Mouse (Mus musculus): Measurements from ENCODE around the gene Bcl2l14. TPM values are rescaled to one million over a fixed set of nuclear protein-coding genes. Genes with fewer than 3 reads are reported as not detected.

The Bcl2l14 gene
- polyA plus RNA-seq, 1 experiment from 2014 or later = 8.9 TPM

- Histone ChIP-seq H3K9ac (replicated peaks; ENCODE audit: low read length) (no peak overlapping the region), H3K27me3 (ENCODE audit: insufficient read depth, low read length) (no peaks in the 10 kb centered on the region), H3K9me3 (ENCODE audit: low read length) (no peaks in the 10 kb centered on the region), H3K4me2 (replicated peaks; ENCODE audit: low read depth, low read length) (no peak overlapping the region), H3K27ac (ENCODE audit: low read length) (no peak overlapping the region), H3K36me3 (ENCODE audit: insufficient read depth, low read length) (no peaks in the 10 kb centered on the region), H3K4me3 (ENCODE audit: low read length) (no peak overlapping the region), H3K4me1 (ENCODE audit: insufficient read depth, low read length) (0 out of 2 replicates have a peak, but pooled peaks cover 1% of the 10 kb centered on the region)
- no peak for ATAC-seq (ENCODE audit: low FRiP score, low TSS enrichment)
- 45% methylated on average over 8 of the region's 8 CpGs for WGBS
These were observed 24.3 kb downstream of the Bcl2l14 start for GRCm38 (mm10) chr6:134420375-134420774.

- no peaks in the 10 kb centered on the region for H3K27me3 ChIP-seq (ENCODE audit: insufficient read depth, low read length)
- H3K27ac ChIP-seq (ENCODE audit: low read length) = no peak overlapping the region
- H3K4me1 ChIP-seq (ENCODE audit: insufficient read depth, low read length) = 0 out of 2 replicates have a peak, but pooled peaks cover 3% of the 10 kb centered on the region
- H3K36me3 ChIP-seq (ENCODE audit: insufficient read depth, low read length) = no peaks in the 10 kb centered on the region
- no peak overlapping the region for H3K4me3 ChIP-seq (ENCODE audit: low read length)
- 93% methylated on average over 6 of the region's 6 CpGs for WGBS
- no peak overlapping the region for H3K4me2 ChIP-seq (replicated peaks; ENCODE audit: low read depth, low read length)
- no peak overlapping the region for H3K9ac ChIP-seq (replicated peaks; ENCODE audit: low read length)
- no peak for ATAC-seq (ENCODE audit: low FRiP score, low TSS enrichment)
- no peaks in the 10 kb centered on the region for H3K9me3 ChIP-seq (ENCODE audit: low read length)
These were observed 25.8 kb downstream of the Bcl2l14 start for GRCm38 (mm10) chr6:134421921-134422320.

DNA sequence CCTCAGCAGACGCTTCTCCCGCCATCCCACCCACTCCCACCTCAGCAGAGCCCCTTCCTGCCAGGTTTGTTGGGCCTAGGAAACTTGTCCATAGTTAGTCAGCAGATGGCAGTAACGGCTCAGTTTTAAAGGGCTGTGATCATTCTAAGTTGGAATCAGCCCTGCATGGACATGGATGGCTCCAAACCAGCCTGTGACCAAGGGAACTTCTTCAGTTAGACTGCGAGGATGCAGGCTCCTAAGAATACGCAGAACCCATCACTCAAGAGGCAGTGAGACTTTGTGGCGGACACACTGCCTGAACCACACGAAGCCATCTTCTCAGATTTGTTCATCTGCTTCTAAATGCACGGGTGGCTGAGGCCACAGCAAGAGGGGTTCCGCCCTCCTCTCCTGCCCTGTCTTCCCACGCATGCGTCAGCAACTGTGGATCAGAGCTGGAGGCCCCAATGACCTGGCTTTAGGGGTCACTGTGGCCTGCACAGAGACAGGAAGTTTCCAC is 29.1 kb downstream of the Bcl2l14 start:
- Histone ChIP-seq H3K4me2 (replicated peaks; ENCODE audit: low read depth, low read length) (peak overlapping the region; percentile 34), H3K9me3 (ENCODE audit: low read length) (no peaks in the 10 kb centered on the region), H3K27me3 (ENCODE audit: insufficient read depth, low read length) (no peaks in the 10 kb centered on the region), H3K4me1 (ENCODE audit: insufficient read depth, low read length) (peaks cover 7% of the 10 kb centered on the region; the same call in 1 of the 2 replicates), H3K4me3 (ENCODE audit: low read length) (no peak overlapping the region), H3K36me3 (ENCODE audit: insufficient read depth, low read length) (no peaks in the 10 kb centered on the region), H3K27ac (ENCODE audit: low read length) (0 out of 2 replicates have a peak overlapping the region, but pooled peaks have one; percentile 5), H3K9ac (replicated peaks; ENCODE audit: low read length) (0 out of 2 replicates have a peak overlapping the region, but pooled peaks have one; percentile 14)
- WGBS = 19% methylated on average over 11 of the region's 11 CpGs
- ATAC-seq (ENCODE audit: low FRiP score, low TSS enrichment) = peak; percentile 73

DNA sequence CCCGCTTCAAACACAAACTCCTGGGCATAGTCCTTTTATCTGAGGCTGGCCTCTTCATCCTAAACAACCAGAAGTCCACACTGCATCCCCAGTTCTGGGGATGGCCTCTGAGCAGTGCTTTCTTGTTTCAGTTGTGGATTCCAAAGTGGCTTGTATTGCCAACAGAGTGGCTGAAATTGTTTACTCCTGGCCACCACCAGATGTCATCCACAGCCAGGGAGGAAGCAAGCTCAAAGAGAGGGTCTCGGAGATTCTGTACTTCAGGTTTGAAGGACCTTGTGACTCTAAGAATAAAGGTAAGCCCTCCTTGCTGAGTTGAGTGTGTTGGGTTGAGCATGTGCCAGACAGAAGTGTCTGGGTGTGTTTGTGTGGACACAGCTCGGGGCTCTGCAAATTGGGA is 31.0 kb downstream of the Bcl2l14 start:
- ATAC-seq (ENCODE audit: low FRiP score, low TSS enrichment) = no peak

DNA sequence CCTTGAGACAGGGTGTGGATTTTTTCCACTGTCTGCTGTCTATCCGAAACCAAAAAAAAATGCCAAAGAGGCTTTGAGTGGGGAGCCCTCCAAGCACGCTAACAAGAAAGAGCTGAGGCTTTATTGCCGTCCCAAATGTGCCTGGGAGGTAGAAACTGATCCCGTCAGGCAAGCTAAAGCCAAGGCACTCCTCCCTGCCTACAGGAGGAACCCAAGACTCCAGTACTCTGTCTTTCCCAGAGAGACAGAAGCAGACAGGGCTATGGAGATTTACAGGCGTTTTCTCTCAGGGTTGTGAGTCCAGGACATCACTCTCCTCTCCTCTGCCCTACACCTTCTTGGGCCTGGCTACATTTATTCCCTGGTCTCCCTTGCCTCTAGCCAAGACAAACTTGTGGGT is 32.3 kb downstream of the Bcl2l14 start:
- peak overlapping the region; percentile 40 for H3K27ac ChIP-seq (ENCODE audit: low read length)

More for the DNA sequence above, 31.0 kb downstream of the Bcl2l14 start:
- H3K4me2 ChIP-seq (replicated peaks; ENCODE audit: low read depth, low read length) = no peak overlapping the region
- 85% methylated on average over 3 of the region's 3 CpGs for WGBS
- no peaks in the 10 kb centered on the region for H3K27me3 ChIP-seq (ENCODE audit: insufficient read depth, low read length)
- no peaks in the 10 kb centered on the region for H3K36me3 ChIP-seq (ENCODE audit: insufficient read depth, low read length)
- H3K4me1 ChIP-seq (ENCODE audit: insufficient read depth, low read length) = peaks cover 7% of the 10 kb centered on the region; the same call in 1 of the 2 replicates
- H3K4me3 ChIP-seq (ENCODE audit: low read length) = no peak overlapping the region
- no peak overlapping the region for H3K9ac ChIP-seq (replicated peaks; ENCODE audit: low read length)
- H3K9me3 ChIP-seq (ENCODE audit: low read length) = no peaks in the 10 kb centered on the region
- H3K27ac ChIP-seq (ENCODE audit: low read length) = no peak overlapping the region

DNA sequence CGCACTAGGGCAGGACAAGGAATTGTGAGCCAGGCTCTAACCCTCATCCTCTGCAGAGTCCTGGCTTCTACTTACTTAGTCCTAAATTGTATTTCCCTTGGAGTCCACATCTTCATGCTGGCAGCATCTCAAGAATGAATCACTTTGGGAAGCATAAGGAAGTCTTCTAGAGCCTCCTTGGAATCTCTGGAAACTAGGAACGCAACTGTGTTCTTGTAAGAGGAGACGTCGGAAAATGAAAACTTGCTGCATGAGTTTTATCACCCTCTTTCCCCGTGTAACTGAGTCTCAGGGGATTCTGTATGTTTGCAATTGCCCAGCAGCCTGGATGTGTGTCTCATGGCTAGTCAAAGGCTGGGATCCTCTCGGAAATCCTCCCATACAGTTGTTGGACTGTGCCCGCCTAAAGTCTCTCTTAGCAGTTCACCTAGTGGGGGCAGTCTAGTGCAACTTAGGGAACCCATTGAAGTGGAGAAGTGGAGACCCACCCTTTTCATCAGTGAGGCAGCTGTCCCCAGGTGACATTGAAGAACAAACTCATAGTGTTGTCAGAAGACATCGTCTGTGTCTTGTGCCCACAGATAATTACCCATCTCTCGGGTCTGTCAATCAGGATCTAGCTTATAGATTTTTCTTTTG is 34.2 kb downstream of the Bcl2l14 start:
- Histone ChIP-seq H3K36me3 (ENCODE audit: insufficient read depth, low read length) (no peaks in the 10 kb centered on the region), H3K27ac (ENCODE audit: low read length) (no peak overlapping the region), H3K9ac (replicated peaks; ENCODE audit: low read length) (no peak overlapping the region), H3K9me3 (ENCODE audit: low read length) (no peaks in the 10 kb centered on the region), H3K4me2 (replicated peaks; ENCODE audit: low read depth, low read length) (no peak overlapping the region), H3K4me1 (ENCODE audit: insufficient read depth, low read length) (peaks cover 7% of the 10 kb centered on the region; the same call in 1 of the 2 replicates), H3K4me3 (ENCODE audit: low read length) (no peak overlapping the region), H3K27me3 (ENCODE audit: insufficient read depth, low read length) (no peaks in the 10 kb centered on the region)
- no peak for ATAC-seq (ENCODE audit: low FRiP score, low TSS enrichment)
- 68% methylated on average over 9 of the region's 9 CpGs for WGBS

More for the DNA sequence above, 32.3 kb downstream of the Bcl2l14 start:
- Histone ChIP-seq H3K27me3 (ENCODE audit: insufficient read depth, low read length) (no peaks in the 10 kb centered on the region), H3K9ac (replicated peaks; ENCODE audit: low read length) (no peak overlapping the region), H3K4me3 (ENCODE audit: low read length) (no peak overlapping the region), H3K9me3 (ENCODE audit: low read length) (no peaks in the 10 kb centered on the region), H3K4me2 (replicated peaks; ENCODE audit: low read depth, low read length) (peak overlapping the region; percentile 5; the same call in 1 of the 2 replicates), H3K4me1 (ENCODE audit: insufficient read depth, low read length) (peaks cover 7% of the 10 kb centered on the region; the same call in 1 of the 2 replicates), H3K36me3 (ENCODE audit: insufficient read depth, low read length) (no peaks in the 10 kb centered on the region)
- 37% methylated on average over 5 of the region's 5 CpGs for WGBS
- peak; percentile 14; the same call in 1 of the 2 replicates for ATAC-seq (ENCODE audit: low FRiP score, low TSS enrichment)

DNA sequence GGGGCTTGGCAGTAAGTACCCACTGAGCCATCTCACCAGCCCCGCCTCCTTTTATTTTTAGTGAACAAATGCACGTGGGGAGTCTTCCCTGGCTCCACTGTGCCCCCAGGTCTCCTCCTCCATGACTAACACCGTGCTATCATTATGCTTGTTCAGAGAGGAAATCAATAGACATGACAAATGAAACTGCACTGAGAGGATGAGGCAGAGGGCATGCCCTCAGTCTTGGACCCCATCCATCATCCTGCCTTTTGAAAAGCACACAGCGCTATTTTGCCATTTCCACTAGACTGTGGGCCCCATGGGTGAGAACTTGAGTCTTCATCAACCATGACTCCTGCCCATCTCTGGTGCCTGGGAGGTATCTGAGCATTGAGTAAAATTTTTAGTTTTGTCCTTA is 35.5 kb downstream of the Bcl2l14 start:
- no peak overlapping the region for H3K9ac ChIP-seq (replicated peaks; ENCODE audit: low read length)
- H3K27me3 ChIP-seq (ENCODE audit: insufficient read depth, low read length) = no peaks in the 10 kb centered on the region
- H3K4me1 ChIP-seq (ENCODE audit: insufficient read depth, low read length) = peaks cover 4% of the 10 kb centered on the region; the same call in 1 of the 2 replicates
- H3K4me3 ChIP-seq (ENCODE audit: low read length) = no peak overlapping the region
- no peaks in the 10 kb centered on the region for H3K36me3 ChIP-seq (ENCODE audit: insufficient read depth, low read length)
- H3K9me3 ChIP-seq (ENCODE audit: low read length) = no peaks in the 10 kb centered on the region
- no peak overlapping the region for H3K4me2 ChIP-seq (replicated peaks; ENCODE audit: low read depth, low read length)
- no peak overlapping the region for H3K27ac ChIP-seq (ENCODE audit: low read length)
- WGBS = 46% methylated on average over 4 of the region's 4 CpGs
- ATAC-seq (ENCODE audit: low FRiP score, low TSS enrichment) = no peak

DNA sequence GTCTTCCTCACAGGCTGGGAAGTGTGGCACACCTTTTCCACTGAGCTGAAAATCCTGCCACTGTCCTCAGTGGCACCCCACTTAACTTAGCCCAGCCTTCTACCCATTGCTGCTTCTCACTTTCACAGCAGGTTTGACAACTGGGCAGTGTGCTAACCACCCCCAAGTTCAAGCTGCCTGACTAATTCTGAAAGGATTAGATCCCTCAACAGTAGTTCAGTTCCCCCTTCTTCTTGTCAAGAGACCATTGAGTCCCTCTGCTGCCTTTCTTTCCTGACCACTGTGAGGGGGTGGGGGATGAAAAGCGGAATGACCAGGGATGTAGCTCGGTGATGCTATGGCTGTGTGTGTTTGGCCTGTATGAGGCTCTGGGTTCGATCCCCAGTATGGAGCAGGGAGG is 37.2 kb downstream of the Bcl2l14 start:
- no peak overlapping the region for H3K4me2 ChIP-seq (replicated peaks; ENCODE audit: low read depth, low read length)
- H3K27ac ChIP-seq (ENCODE audit: low read length) = no peak overlapping the region
- H3K4me3 ChIP-seq (ENCODE audit: low read length) = no peak overlapping the region
- ATAC-seq (ENCODE audit: low FRiP score, low TSS enrichment) = no peak
- H3K27me3 ChIP-seq (ENCODE audit: insufficient read depth, low read length) = no peaks in the 10 kb centered on the region
- H3K9me3 ChIP-seq (ENCODE audit: low read length) = no peaks in the 10 kb centered on the region
- no peak overlapping the region for H3K9ac ChIP-seq (replicated peaks; ENCODE audit: low read length)
- H3K4me1 ChIP-seq (ENCODE audit: insufficient read depth, low read length) = peaks cover 4% of the 10 kb centered on the region; the same call in 1 of the 2 replicates
- no peaks in the 10 kb centered on the region for H3K36me3 ChIP-seq (ENCODE audit: insufficient read depth, low read length)
- WGBS = 91% methylated on average over 3 of the region's 3 CpGs

- Histone ChIP-seq H3K4me3 (ENCODE audit: low read length) (no peak overlapping the region), H3K4me2 (replicated peaks; ENCODE audit: low read depth, low read length) (no peak overlapping the region), H3K4me1 (ENCODE audit: insufficient read depth, low read length) (peaks cover 7% of the 10 kb centered on the region), H3K9ac (replicated peaks; ENCODE audit: low read length) (no peak overlapping the region), H3K9me3 (ENCODE audit: low read length) (no peaks in the 10 kb centered on the region), H3K27me3 (ENCODE audit: insufficient read depth, low read length) (no peaks in the 10 kb centered on the region), H3K27ac (ENCODE audit: low read length) (no peak overlapping the region), H3K36me3 (ENCODE audit: insufficient read depth, low read length) (no peaks in the 10 kb centered on the region)
- ATAC-seq (ENCODE audit: low FRiP score, low TSS enrichment) = no peak
- 73% methylated on average over 6 of the region's 6 CpGs for WGBS
These were observed 37.9 kb downstream of the Bcl2l14 start for GRCm38 (mm10) chr6:134434044-134434443.

DNA sequence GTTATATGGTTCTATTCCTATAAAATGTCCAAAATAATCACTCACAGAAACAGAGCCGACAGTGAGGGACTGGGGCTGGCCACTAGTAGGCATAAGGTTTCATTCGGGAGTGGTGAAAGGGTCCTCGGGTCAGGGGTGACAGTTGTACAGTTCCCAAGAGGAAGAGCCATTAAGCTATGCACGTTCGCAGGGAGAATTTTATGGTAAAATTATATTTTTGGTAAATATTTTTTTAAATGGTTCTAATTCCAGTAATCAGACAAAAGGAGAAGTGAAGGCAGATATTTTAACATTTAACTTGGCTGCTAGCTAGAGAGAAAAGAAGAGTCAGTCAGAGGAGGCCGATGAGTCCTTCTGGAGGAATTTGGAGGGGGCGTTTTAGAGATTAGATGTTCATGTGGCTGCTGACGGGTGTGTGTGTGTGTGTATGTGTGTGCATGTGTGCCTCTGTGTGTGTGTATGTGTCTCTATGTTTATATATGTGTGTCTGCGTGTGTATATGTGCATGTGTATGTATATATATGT is 38.8 kb downstream of the Bcl2l14 start:
- no peak overlapping the region for H3K9ac ChIP-seq (replicated peaks; ENCODE audit: low read length)
- H3K36me3 ChIP-seq (ENCODE audit: insufficient read depth, low read length) = no peaks in the 10 kb centered on the region
- no peak overlapping the region for H3K27ac ChIP-seq (ENCODE audit: low read length)
- 50% methylated on average over 9 of the region's 9 CpGs for WGBS
- ATAC-seq (ENCODE audit: low FRiP score, low TSS enrichment) = no peak
- H3K27me3 ChIP-seq (ENCODE audit: insufficient read depth, low read length) = no peaks in the 10 kb centered on the region
- no peaks in the 10 kb centered on the region for H3K9me3 ChIP-seq (ENCODE audit: low read length)
- no peak overlapping the region for H3K4me3 ChIP-seq (ENCODE audit: low read length)
- H3K4me2 ChIP-seq (replicated peaks; ENCODE audit: low read depth, low read length) = no peak overlapping the region
- peaks cover 12% of the 10 kb centered on the region for H3K4me1 ChIP-seq (ENCODE audit: insufficient read depth, low read length)

Measured in kidney, embryonic 16.5 days (tissue).